Mouse (Mus musculus) lung, postnatal 4 days (tissue): ENCODE results near the gene Stat3.
A peak's percentile ranks its signal among the peaks of the same experiment; 100 is the strongest.

Source experiments
- DNase-seq, 2 experiments: peaks; one replicate each; pipeline ENCODE4 v3.0.0; 2021

The Stat3 gene

GRCm38 (mm10) chr11:100888348-100888820 is 51.0 kb downstream of the Stat3 start:
- no peak for DNase-seq

GRCm38 (mm10) chr11:100887764-100888163 is 51.6 kb downstream of the Stat3 start:
- DNase-seq: no peak

- DNase-seq: no peak
Measured at GRCm38 (mm10) chr11:100887236-100887635, 52.1 kb downstream of the Stat3 start.

GRCm38 (mm10) chr11:100886188-100886740 is 53.1 kb downstream of the Stat3 start:
- DNase-seq: no peak

- no peak for DNase-seq
Measured at GRCm38 (mm10) chr11:100885472-100885871, 53.9 kb downstream of the Stat3 start.

GRCm38 (mm10) chr11:100883640-100884039 is 55.7 kb downstream of the Stat3 start:
- DNase-seq: no peak

GRCm38 (mm10) chr11:100879321-100880078 is 59.8 kb downstream of the Stat3 start:
- no peak for DNase-seq

GRCm38 (mm10) chr11:100875761-100876160 is 63.6 kb downstream of the Stat3 start:
- no peak for DNase-seq

GRCm38 (mm10) chr11:100870968-100871350 is 68.4 kb downstream of the Stat3 start:
- DNase-seq: no peak

GRCm38 (mm10) chr11:100870256-100870967 is 68.9 kb downstream of the Stat3 start:
- no peak for DNase-seq

- DNase-seq: no peak
Measured at GRCm38 (mm10) chr11:100865618-100866017, 73.7 kb downstream of the Stat3 start.

GRCm38 (mm10) chr11:100863141-100863540 is 76.2 kb downstream of the Stat3 start:
- no peak for DNase-seq

- DNase-seq: no peak
Measured at GRCm38 (mm10) chr11:100861836-100862235, 77.5 kb downstream of the Stat3 start.

- no peak for DNase-seq
Measured at GRCm38 (mm10) chr11:100861335-100861734, 78.0 kb downstream of the Stat3 start.

- peak; percentile 91 to 94 for DNase-seq
Measured at GRCm38 (mm10) chr11:100860198-100861048, 78.9 kb downstream of the Stat3 start.

GRCm38 (mm10) chr11:100859579-100860075 is 79.7 kb downstream of the Stat3 start:
- no peak for DNase-seq

GRCm38 (mm10) chr11:100858935-100859578 is 80.3 kb downstream of the Stat3 start, which contains the start of gene Stat5a:
Stat5a (plus strand) TSS chr11:100859351.
- peak; percentile 61 to 75 for DNase-seq

- no peak for DNase-seq
Measured at GRCm38 (mm10) chr11:100857960-100858359, 81.4 kb downstream of the Stat3 start.

GRCm38 (mm10) chr11:100855178-100855577 is 84.2 kb downstream of the Stat3 start:
- no peak for DNase-seq

GRCm38 (mm10) chr11:100854268-100854667 is 85.1 kb downstream of the Stat3 start:
- DNase-seq: no peak

- no peak for DNase-seq
Measured at GRCm38 (mm10) chr11:100853018-100853417, 86.3 kb downstream of the Stat3 start.

GRCm38 (mm10) chr11:100852088-100852487 is 87.3 kb downstream of the Stat3 start:
- DNase-seq: no peak
